Mouse (Mus musculus): ENCODE data around the gene Ctss.

DNA sequence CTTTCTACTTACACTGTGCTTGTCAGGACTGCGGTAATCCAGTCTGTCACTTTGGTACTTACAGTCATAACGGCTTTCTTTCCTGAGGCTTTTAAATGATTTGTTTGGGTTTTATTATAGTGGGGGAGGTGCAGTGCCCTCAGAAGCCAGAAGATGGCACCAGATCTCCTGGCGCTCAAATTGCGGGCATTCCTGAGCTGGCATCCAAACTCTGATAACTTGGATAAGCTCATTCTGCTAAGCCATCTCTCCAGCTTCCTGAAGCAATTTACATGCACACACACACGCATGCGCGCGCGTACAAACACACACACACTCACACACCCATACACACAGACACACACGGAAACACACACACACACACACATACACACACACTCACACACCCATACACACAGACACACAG, 9.1 kb upstream of the Ctss start:
- TF ChIP-seq ZNF384 (IDR thresholded peaks at IDR 0.05; ENCODE audit: low read depth, low read length): no peak
- TF ChIP-seq CHD2 (IDR thresholded peaks at IDR 0.05; ENCODE audit: low read length): no peak
- peak in 1 of 3 experiments; percentile 100; a peak in 2 of 6 replicates for TF ChIP-seq CTCF (IDR thresholded peaks at IDR 0.05 in 2 of 3, conservative IDR thresholded peaks at IDR 0.05 in 1 of 3; ENCODE audit: control insufficient read depth in 1 of 3, insufficient read depth in 1 of 3, low read depth in 2 of 3, low read length in 3 of 3, poor library complexity in 1 of 3, severe bottlenecking in 1 of 3)
